Mouse (Mus musculus) mouse embryonic stem cell (cell line): ENCODE results near the gene Obox1.
"Not testable (repeated sequence)": the region's sequence is repeated elsewhere in the genome, so short reads cannot be mapped to it uniquely, and the experiment has no call there.

Experiments used
- in situ Hi-C, 2 experiments: fragments of 300-500 bp; cut with MboI; formaldehyde crosslinking; loops; 1 replicate in 1 of 2; 3 replicates in 1 of 2; pipeline ENCODE4 v1.14.3; 2019 to 2020; ENCODE audit warnings: low sequenced_read_pairs in 2 of 2, low pct_unique_long_range_greater_than_20kb in 1 of 2, mixed read lengths in 1 of 2; ENCODE audit not compliant: unreplicated experiment in 1 of 2

Obox1 gene

DNA sequence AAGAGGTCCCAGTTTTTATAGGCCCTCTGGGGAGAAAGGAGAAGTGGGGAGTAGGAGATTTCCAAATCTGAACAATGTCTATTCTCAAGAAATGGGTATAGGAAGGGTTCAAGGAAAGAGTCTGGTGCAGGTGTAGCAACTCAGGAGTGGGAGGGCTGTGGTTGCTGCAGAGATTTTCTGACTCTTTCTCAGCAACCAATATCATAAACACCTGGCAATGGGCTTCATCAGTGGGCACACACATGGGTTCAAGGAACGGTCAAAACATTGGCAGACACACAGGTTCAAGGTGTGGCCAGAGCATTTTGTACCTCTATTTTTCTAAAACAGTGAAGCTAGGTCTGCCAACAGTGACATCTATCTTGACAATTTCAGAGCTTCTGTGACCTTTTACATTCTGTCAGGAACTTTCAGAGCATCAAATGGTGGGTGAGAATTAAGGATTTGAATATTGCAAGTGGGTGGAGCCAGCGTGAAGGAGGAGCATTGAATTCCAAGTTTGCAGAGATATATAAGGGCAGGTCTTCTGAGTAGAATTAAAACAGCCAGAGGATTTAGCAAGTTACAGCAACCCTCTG is at the start of gene Obox1, which contains the start of gene Obox2:
Gene Obox1 (plus strand): TSS at position 528 of the 578 bp plus-strand sequence.
Gene Obox2 (plus strand): TSS at position 301 of the 578 bp plus-strand sequence.
- in situ Hi-C loops = not testable (repeated sequence)

DNA sequence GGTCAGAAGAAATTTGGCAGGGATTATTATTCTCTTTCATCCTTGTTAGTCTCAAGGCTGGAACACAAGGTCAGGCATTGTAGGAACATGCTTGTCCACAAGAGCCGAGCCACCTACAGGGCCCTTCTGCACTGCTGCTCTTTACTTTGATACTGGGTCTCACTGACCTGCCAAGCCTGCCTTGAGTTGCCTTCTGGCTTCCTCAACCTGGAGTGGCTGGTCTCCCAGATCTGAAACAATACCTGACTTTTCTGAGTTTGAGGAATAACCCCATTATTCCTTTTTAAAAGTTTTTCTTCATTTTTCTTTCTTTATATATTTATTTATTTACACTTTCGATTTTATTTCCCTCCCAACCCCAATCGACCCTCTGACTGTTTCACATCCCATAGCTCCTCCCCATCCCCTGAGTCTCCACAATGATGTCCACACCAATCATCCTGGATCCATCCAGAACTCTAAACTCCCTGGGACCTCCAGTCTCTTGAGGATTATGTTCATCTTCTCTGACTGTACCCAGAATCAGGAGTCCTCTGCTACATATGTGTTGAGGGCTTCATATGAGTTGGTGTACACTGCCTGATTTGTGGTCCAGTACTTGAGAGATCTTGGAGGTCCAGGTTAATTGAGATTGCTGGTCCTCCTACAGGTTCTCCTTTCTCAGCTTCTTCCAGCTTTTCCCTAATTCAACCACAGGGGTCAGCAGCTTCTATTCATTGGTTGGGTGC is 10.6 kb downstream of the Obox1 start:
- in situ Hi-C loops = not testable (repeated sequence)

DNA sequence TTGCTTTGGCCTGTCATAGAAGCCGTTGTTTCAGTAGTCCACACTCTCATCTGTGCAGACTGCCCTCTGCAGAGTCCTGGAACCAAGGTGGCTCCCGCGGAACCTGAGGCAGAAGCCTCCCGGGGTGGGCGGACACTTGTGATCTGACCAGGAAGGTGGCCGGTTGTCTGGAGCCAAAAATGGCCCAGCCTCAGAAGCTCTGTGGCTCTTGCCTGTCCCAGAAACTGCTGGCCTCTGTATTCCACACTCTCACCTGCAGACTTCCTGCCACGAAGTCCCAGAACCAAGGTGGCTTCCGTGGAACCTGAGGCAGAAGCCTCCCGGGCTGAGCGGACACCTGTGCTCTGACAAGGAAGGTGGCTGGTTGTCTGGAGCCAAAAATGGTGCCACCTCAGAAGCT is 18.1 kb downstream of the Obox1 start:
- in situ Hi-C loops = not testable (repeated sequence)

DNA sequence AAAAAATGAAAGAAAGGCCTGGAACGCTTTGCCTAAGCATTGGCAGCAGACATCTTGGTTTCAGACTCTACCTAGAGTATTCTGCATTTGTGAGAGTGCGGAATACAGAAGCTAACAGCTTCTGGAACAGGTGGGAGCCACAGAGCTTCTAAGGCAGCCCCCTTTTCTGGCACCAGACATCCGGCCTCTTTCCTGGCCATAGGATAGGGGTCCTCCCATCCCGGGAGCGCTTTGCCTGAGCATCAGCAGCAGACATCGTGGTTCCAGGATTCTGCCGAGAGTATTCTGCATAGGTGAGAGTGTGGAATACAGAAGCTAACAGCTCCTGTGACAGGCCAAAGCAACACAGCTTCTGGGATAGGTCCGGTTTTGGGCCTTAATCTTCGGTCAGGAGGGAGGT is 29.3 kb downstream of the Obox1 start:
- in situ Hi-C loops = not testable (repeated sequence)

DNA sequence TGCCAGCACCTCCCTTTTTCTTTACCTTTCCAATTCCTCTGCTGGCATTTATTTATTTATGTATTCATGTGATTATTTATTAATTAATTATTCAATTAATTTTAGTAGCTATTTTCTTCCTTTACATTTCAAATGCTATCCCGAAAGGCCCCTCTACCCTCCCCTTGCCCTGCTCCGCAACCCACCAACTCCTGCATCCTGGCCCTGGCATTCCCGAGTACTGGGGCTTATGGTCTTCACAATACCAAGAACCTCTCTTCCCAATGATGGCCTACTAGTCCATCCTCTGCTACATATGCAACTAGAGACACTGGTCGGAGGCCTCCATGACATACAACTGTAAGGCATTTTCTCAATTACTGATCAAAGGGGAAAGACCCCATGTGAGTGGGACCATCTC is 36.8 kb downstream of the Obox1 start:
- in situ Hi-C loops = not testable (repeated sequence)

DNA sequence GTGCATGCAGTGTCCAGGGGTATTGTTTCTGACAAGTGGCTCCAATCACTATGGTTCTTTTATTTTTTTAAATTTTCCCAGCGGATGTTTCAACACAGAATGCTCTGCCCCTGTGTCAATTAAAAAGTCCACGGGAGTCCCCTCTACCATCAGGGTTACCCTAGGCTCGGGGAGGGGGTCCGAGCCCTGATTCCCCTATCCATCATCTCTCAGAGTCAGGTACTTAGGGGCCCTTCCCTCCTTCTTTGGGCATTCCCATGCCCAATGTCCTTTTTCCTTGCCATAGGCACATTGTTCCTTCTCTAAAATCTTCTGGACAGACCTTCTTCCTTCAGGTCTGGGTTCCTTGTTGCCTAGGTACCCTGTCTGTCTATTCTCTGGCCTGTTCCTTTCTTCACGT is 120.7 kb downstream of the Obox1 start:
- in situ Hi-C loops = not testable (repeated sequence)
